Mouse (Mus musculus): ENCODE measurements around the gene Fam20c.

Fam20c gene

GRCm38 (mm10) chr5:138756311-138757085 is 2.2 kb downstream of the Fam20c start:
- DNase-seq, result peak; percentile 80

GRCm38 (mm10) chr5:138757135-138757534 is 2.8 kb downstream of the Fam20c start:
- DNase-seq, result no peak

GRCm38 (mm10) chr5:138757616-138758015 is 3.3 kb downstream of the Fam20c start:
- peak; percentile 56 for DNase-seq

GRCm38 (mm10) chr5:138758533-138758932 is 4.2 kb downstream of the Fam20c start:
- DNase-seq, result peak; percentile 11

GRCm38 (mm10) chr5:138761836-138762334 is 7.6 kb downstream of the Fam20c start:
- no peak for DNase-seq

- DNase-seq, result no peak
These were observed 8.0 kb downstream of the Fam20c start for GRCm38 (mm10) chr5:138762361-138762760.

GRCm38 (mm10) chr5:138764601-138765000 is 10.3 kb downstream of the Fam20c start:
- no peak for DNase-seq

- DNase-seq, result no peak
These were observed 13.3 kb downstream of the Fam20c start for GRCm38 (mm10) chr5:138767650-138768049.

GRCm38 (mm10) chr5:138768704-138769103 is 14.4 kb downstream of the Fam20c start:
- no peak for DNase-seq

- peak; percentile 34 for DNase-seq
These were observed 14.8 kb downstream of the Fam20c start for GRCm38 (mm10) chr5:138769126-138769525.

GRCm38 (mm10) chr5:138775096-138775495 is 20.8 kb downstream of the Fam20c start:
- no peak for DNase-seq

GRCm38 (mm10) chr5:138776346-138776745 is 22.0 kb downstream of the Fam20c start:
- no peak for DNase-seq

GRCm38 (mm10) chr5:138778731-138779463 is 24.6 kb downstream of the Fam20c start:
- DNase-seq, result peak; percentile 68

GRCm38 (mm10) chr5:138779655-138780054 is 25.3 kb downstream of the Fam20c start:
- no peak for DNase-seq

- no peak for DNase-seq
These were observed 28.4 kb downstream of the Fam20c start for GRCm38 (mm10) chr5:138782697-138783096.

- no peak for DNase-seq
These were observed 28.9 kb downstream of the Fam20c start for GRCm38 (mm10) chr5:138783181-138783580.

- peak; percentile 36 for DNase-seq
These were observed 31.7 kb downstream of the Fam20c start for GRCm38 (mm10) chr5:138785986-138786515.

- DNase-seq, result no peak
These were observed 33.3 kb downstream of the Fam20c start for GRCm38 (mm10) chr5:138787648-138788047.

- DNase-seq, result peak; percentile 86
These were observed 34.3 kb downstream of the Fam20c start for GRCm38 (mm10) chr5:138788481-138789211.

- peak; percentile 19 for DNase-seq
These were observed 36.7 kb downstream of the Fam20c start for GRCm38 (mm10) chr5:138790954-138791480.

GRCm38 (mm10) chr5:138801588-138802116 is 47.3 kb downstream of the Fam20c start:
- no peak for DNase-seq

GRCm38 (mm10) chr5:138804286-138804685 is 50.0 kb downstream of the Fam20c start:
- DNase-seq, result no peak

Measured in kidney, postnatal 14 days (tissue).